Mouse (Mus musculus): ENCODE results near the gene Ano6. TPM values are rescaled to one million over a fixed set of nuclear protein-coding genes. Genes with fewer than 3 reads are reported as not detected.

Ano6 gene
- total and polyA plus RNA-seq, 3 experiments: 14.9 to 27.0 (median 18.4) TPM

GRCm38 (mm10) chr15:95874216-95874615, 83.6 kb downstream of the Ano6 start:
- Histone ChIP-seq H3K4me2 (ENCODE audit: insufficient read depth, low read depth, poor library complexity, severe bottlenecking) (no peak overlapping the region), H3K4me1 (ENCODE audit: control insufficient read depth in 1 of 2, insufficient read depth in 2 of 2) (peaks cover 0 to 4% of the 10 kb centered on the region in 2 experiments; a peak in 2 of 4 replicates), H3K36me3 (replicated peaks in 1 of 2; ENCODE audit: control insufficient read depth in 1 of 2, insufficient read depth in 1 of 2, low read length in 1 of 2) (peaks cover 4 to 43% of the 10 kb centered on the region in 2 experiments), H3K4me3 (replicated peaks in 1 of 3; ENCODE audit: low read depth in 2 of 3, low read length in 2 of 3, poor library complexity in 1 of 3) (no peak overlapping the region), H3K79me2 (replicated peaks; ENCODE audit: control insufficient read depth, extremely low read depth, insufficient read depth, poor library complexity, severe bottlenecking) (no peaks in the 10 kb centered on the region), H3K9ac (ENCODE audit: insufficient read depth, low read depth) (no peak overlapping the region), H3K9me3 (replicated peaks; ENCODE audit: low read length) (no peaks in the 10 kb centered on the region), H3K27ac (ENCODE audit: insufficient read depth, low read depth) (no peak overlapping the region), H3K27me3 (replicated peaks) (no peaks in the 10 kb centered on the region)
- in situ Hi-C loops (cut with MboI; ENCODE audit: low pct_ligation_motif_present, low pct_unique_long_range_greater_than_20kb, low sequenced_read_pairs): no loop called here
- TF ChIP-seq SMC3 (IDR thresholded peaks at IDR 0.05; ENCODE audit: low read depth, low read length) (no peak), USF2 (conservative IDR thresholded peaks at IDR 0.05; ENCODE audit: low read depth, low read length) (no peak), SIN3A (IDR thresholded peaks at IDR 0.05; ENCODE audit: low read length) (no peak), CHD2 (IDR thresholded peaks at IDR 0.05; ENCODE audit: low read length) (no peak), ETS1 (conservative IDR thresholded peaks at IDR 0.05; ENCODE audit: low read depth, low read length) (no peak), RCOR1 (conservative IDR thresholded peaks at IDR 0.05; ENCODE audit: low read depth, low read length) (no peak), ZKSCAN1 (IDR thresholded peaks at IDR 0.05; ENCODE audit: borderline replicate concordance, low read depth, low read length) (no peak), IRF4 (IDR thresholded peaks at IDR 0.05; ENCODE audit: low read depth, low read length) (no peak), CHD1 (IDR thresholded peaks at IDR 0.05; ENCODE audit: low read depth, low read length) (no peak), E2F4 (IDR thresholded peaks at IDR 0.05; ENCODE audit: insufficient replicate concordance, low read depth, low read length) (no peak), NRF1 (IDR thresholded peaks at IDR 0.05; ENCODE audit: low read depth, low read length) (no peak), TCF12 (IDR thresholded peaks at IDR 0.05; ENCODE audit: low read depth, low read length) (no peak), MAZ (IDR thresholded peaks at IDR 0.05; ENCODE audit: low read depth, low read length) (no peak), USF1 (IDR thresholded peaks at IDR 0.05; ENCODE audit: low read depth, low read length) (no peak), POLR2A (IDR thresholded peaks at IDR 0.05; ENCODE audit: low read depth, low read length) (no peak), ZNF384 (IDR thresholded peaks at IDR 0.05; ENCODE audit: low read depth, low read length) (no peak), ZMIZ1 (IDR thresholded peaks at IDR 0.05; ENCODE audit: low read depth, low read length) (no peak), BHLHE40 (IDR thresholded peaks at IDR 0.05; ENCODE audit: low read depth, low read length) (no peak)
- dilution Hi-C loops (cut with MboI; ENCODE audit: extremely low pct_ligation_motif_present, extremely low pct_unique_long_range_greater_than_20kb, low sequenced_read_pairs): no loop called here
- DNase-seq (ENCODE audit: extremely low read depth): no peak

DNA sequence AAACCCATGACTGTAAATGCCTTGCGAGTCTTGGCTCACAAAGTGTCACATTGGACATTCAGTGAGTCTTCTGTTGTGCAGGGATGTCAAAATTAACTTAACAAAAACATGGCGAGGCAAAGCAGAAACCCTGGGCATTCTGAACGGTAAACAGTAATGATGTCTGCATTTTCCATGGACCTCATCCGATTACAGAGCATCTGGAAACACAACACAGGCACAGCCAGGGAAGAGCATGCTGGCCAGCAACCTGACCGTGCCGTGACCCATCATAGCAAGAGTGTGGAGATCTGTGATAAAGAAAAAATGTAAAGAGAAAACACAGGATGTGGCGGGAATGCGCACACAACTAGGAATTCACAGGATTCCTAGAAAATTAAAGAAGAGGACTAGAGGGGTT, 84.1 kb downstream of the Ano6 start:
- Histone ChIP-seq H3K79me2 (replicated peaks; ENCODE audit: control insufficient read depth, extremely low read depth, insufficient read depth, poor library complexity, severe bottlenecking) (no peaks in the 10 kb centered on the region), H3K9me3 (replicated peaks; ENCODE audit: low read length) (no peaks in the 10 kb centered on the region), H3K27me3 (replicated peaks) (no peaks in the 10 kb centered on the region), H3K36me3 (replicated peaks in 1 of 2; ENCODE audit: control insufficient read depth in 1 of 2, insufficient read depth in 1 of 2, low read length in 1 of 2) (peaks cover 4 to 39% of the 10 kb centered on the region in 2 experiments), H3K4me2 (ENCODE audit: insufficient read depth, low read depth, poor library complexity, severe bottlenecking) (no peak overlapping the region), H3K9ac (ENCODE audit: insufficient read depth, low read depth) (no peak overlapping the region), H3K4me1 (ENCODE audit: control insufficient read depth in 1 of 2, insufficient read depth in 2 of 2) (peaks cover 0 to 5% of the 10 kb centered on the region in 2 experiments; a peak in 2 of 4 replicates), H3K4me3 (replicated peaks in 1 of 3; ENCODE audit: low read depth in 2 of 3, low read length in 2 of 3, poor library complexity in 1 of 3) (no peak overlapping the region), H3K27ac (ENCODE audit: insufficient read depth, low read depth) (no peak overlapping the region)
- dilution Hi-C loops (cut with MboI; ENCODE audit: extremely low pct_ligation_motif_present, extremely low pct_unique_long_range_greater_than_20kb, low sequenced_read_pairs) (no loop called here), in situ Hi-C loops (cut with MboI; ENCODE audit: low pct_ligation_motif_present, low pct_unique_long_range_greater_than_20kb, low sequenced_read_pairs) (no loop called here)
- no peak for TF ChIP-seq ZNF384 (IDR thresholded peaks at IDR 0.05; ENCODE audit: low read depth, low read length)
- no peak for TF ChIP-seq RAD21 (IDR thresholded peaks at IDR 0.05; ENCODE audit: low read depth, low read length)
- no peak for TF ChIP-seq E2F4 (IDR thresholded peaks at IDR 0.05; ENCODE audit: insufficient replicate concordance, low read depth, low read length)
- no peak for TF ChIP-seq SIN3A (IDR thresholded peaks at IDR 0.05; ENCODE audit: low read length)
- TF ChIP-seq CHD2 (IDR thresholded peaks at IDR 0.05; ENCODE audit: low read length): no peak
- TF ChIP-seq RCOR1 (conservative IDR thresholded peaks at IDR 0.05; ENCODE audit: low read depth, low read length): no peak
- TF ChIP-seq ELF1 (IDR thresholded peaks at IDR 0.05; ENCODE audit: low read depth, low read length): no peak
- no peak for DNase-seq (ENCODE audit: extremely low read depth)

Measured in CH12.LX (cell line).